10 mouse cellular contexts compared by ENCODE assay signal in the genomic region with DNA sequence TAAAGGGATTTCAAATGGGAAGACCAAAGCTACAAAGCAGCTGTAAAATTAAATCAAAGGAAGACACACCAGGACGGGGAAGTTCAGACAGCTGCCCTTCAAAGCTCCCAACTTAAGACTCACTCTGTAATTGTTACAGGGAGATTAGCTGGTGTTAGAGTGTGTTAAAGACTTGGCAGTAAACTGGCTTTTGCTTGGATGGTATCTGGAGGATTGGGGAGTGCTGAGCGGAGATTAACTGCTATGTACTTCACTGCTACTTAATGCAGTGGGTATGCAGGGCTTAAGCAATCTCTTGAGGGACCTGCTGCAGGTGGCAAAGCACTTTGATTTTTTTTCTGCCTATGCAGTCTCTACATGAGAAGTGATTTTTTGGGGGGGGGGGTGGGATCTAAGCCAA.
DNase-seq lines count a peak whose midpoint lies in the region; ATAC-seq and TF ChIP-seq lines count a peak whose summit lies in the region.
"Had no signal": no experiment of that assay in that cellular context is flagged by ENCODE, and none has a peak within 500 bp of the region (broad histone marks: within the 10 kb centered on the region; RNA-seq: fewer than 3 reads in every experiment).

No protein-coding gene starts in this region.

- no peak overlapping the region for H3K27ac ChIP-seq in forebrain, embryonic 13.5 days
- no peak overlapping the region for H3K27ac ChIP-seq in forebrain, embryonic 10.5 days
- H3K27ac ChIP-seq in hindbrain, embryonic 15.5 days (replicated peaks) = no peak overlapping the region
- H3K27ac ChIP-seq in hindbrain, postnatal 0 days = no peak overlapping the region
- H3K27ac ChIP-seq in MEL (ENCODE audit: control insufficient read depth, low read depth, low read length) = no peak overlapping the region
- H3K27ac ChIP-seq in midbrain, embryonic 14.5 days (replicated peaks; ENCODE audit: low read depth, low read length) = no peak overlapping the region
- H3K27ac ChIP-seq: liver, embryonic 14.5 days; neural tube, embryonic 13.5 days had no signal

- no peak overlapping the region for H3K4me3 ChIP-seq in forebrain, embryonic 13.5 days
- no peak overlapping the region for H3K4me3 ChIP-seq in forebrain, embryonic 10.5 days
- H3K4me3 ChIP-seq in hindbrain, embryonic 15.5 days = no peak overlapping the region
- H3K4me3 ChIP-seq in hindbrain, postnatal 0 days (ENCODE audit: low read length) = no peak overlapping the region
- H3K4me3 ChIP-seq in MEL (ENCODE audit: control insufficient read depth in 1 of 2, insufficient read depth in 1 of 2, low read depth in 2 of 2, low read length in 2 of 2) = no peak overlapping the region
- no peak overlapping the region for H3K4me3 ChIP-seq in midbrain, embryonic 14.5 days (replicated peaks; ENCODE audit: low read depth, low read length)
- H3K4me3 ChIP-seq: neural tube, embryonic 13.5 days had no signal

- H3K27me3 ChIP-seq in forebrain, embryonic 13.5 days = no peaks in the 10 kb centered on the region
- H3K27me3 ChIP-seq in forebrain, embryonic 10.5 days (ENCODE audit: poor library complexity, severe bottlenecking) = no peaks in the 10 kb centered on the region
- no peaks in the 10 kb centered on the region for H3K27me3 ChIP-seq in hindbrain, embryonic 15.5 days
- no peaks in the 10 kb centered on the region for H3K27me3 ChIP-seq in hindbrain, postnatal 0 days (ENCODE audit: insufficient read depth, low read length)
- H3K27me3 ChIP-seq in MEL (ENCODE audit: control insufficient read depth in 1 of 2, insufficient read depth in 2 of 2, low read length in 2 of 2) = no peaks in the 10 kb centered on the region
- H3K27me3 ChIP-seq in midbrain, embryonic 14.5 days (ENCODE audit: control insufficient read depth, insufficient read depth, low read length) = no peaks in the 10 kb centered on the region
- H3K27me3 ChIP-seq: neural tube, embryonic 13.5 days had no signal

- no peaks in the 10 kb centered on the region for H3K79me2 ChIP-seq in MEL (ENCODE audit: control insufficient read depth, insufficient read depth, low read length, poor library complexity)

- peak; percentile 38; the same call in 1 of the 2 replicates for ATAC-seq in forebrain, embryonic 13.5 days
- 0 out of 2 replicates have a peak, but pooled peaks have one; percentile 27 for ATAC-seq in hindbrain, embryonic 15.5 days (ENCODE audit: low FRiP score, low read depth)
- no peak for ATAC-seq in hindbrain, postnatal 0 days
- no peak; the same call in 1 of the 2 replicates for ATAC-seq in midbrain, embryonic 14.5 days (ENCODE audit: low FRiP score, low TSS enrichment)

- H3K9me3 ChIP-seq in forebrain, embryonic 13.5 days (replicated peaks) = 0 out of 2 replicates have a peak, but pooled peaks cover 5% of the 10 kb centered on the region
- no peaks in the 10 kb centered on the region for H3K9me3 ChIP-seq in forebrain, embryonic 10.5 days
- H3K9me3 ChIP-seq in hindbrain, embryonic 15.5 days = no peaks in the 10 kb centered on the region
- H3K9me3 ChIP-seq in hindbrain, postnatal 0 days (ENCODE audit: low read length) = 0 out of 2 replicates have a peak, but pooled peaks cover 4% of the 10 kb centered on the region
- no peaks in the 10 kb centered on the region for H3K9me3 ChIP-seq in MEL (replicated peaks; ENCODE audit: insufficient read depth, low read length)
- H3K9me3 ChIP-seq in midbrain, embryonic 14.5 days (ENCODE audit: control insufficient read depth, low read length) = no peaks in the 10 kb centered on the region
- H3K9me3 ChIP-seq: neural tube, embryonic 13.5 days had no signal

- H3K4me1 ChIP-seq in forebrain, embryonic 13.5 days = no peaks in the 10 kb centered on the region
- no peaks in the 10 kb centered on the region for H3K4me1 ChIP-seq in forebrain, embryonic 10.5 days
- no peaks in the 10 kb centered on the region for H3K4me1 ChIP-seq in hindbrain, embryonic 15.5 days (replicated peaks)
- H3K4me1 ChIP-seq in hindbrain, postnatal 0 days (ENCODE audit: insufficient read depth, low read length) = no peaks in the 10 kb centered on the region
- H3K4me1 ChIP-seq in MEL (ENCODE audit: control insufficient read depth in 1 of 2, insufficient read depth in 2 of 2, low read length in 2 of 2) = no peaks in the 10 kb centered on the region
- no peaks in the 10 kb centered on the region for H3K4me1 ChIP-seq in midbrain, embryonic 14.5 days (ENCODE audit: control insufficient read depth, insufficient read depth, low read length)
- H3K4me1 ChIP-seq: neural tube, embryonic 13.5 days had no signal

- no peak for TF ChIP-seq CTCF in hindbrain, postnatal 0 days (IDR thresholded peaks at IDR 0.05; ENCODE audit: low read depth)
- TF ChIP-seq CTCF in MEL (IDR thresholded peaks at IDR 0.05 in 2 of 3, conservative IDR thresholded peaks at IDR 0.05 in 1 of 3; ENCODE audit: control insufficient read depth in 1 of 3, insufficient read depth in 1 of 3, low read depth in 2 of 3, low read length in 3 of 3, poor library complexity in 1 of 3, severe bottlenecking in 1 of 3) = no peak

- WGBS in forebrain, embryonic 13.5 days = 29% methylated on average over 2 of the region's 2 CpGs
- WGBS in forebrain, embryonic 10.5 days = 37% methylated on average over 2 of the region's 2 CpGs
- WGBS in hindbrain, embryonic 15.5 days = 47% methylated on average over 2 of the region's 2 CpGs
- 35% methylated on average over 2 of the region's 2 CpGs for WGBS in hindbrain, postnatal 0 days
- WGBS in midbrain, embryonic 14.5 days = 15% methylated on average over 2 of the region's 2 CpGs

- TF ChIP-seq RAD21 in MEL (IDR thresholded peaks at IDR 0.05; ENCODE audit: low read depth, low read length) = no peak

- no peak overlapping the region for H3K4me2 ChIP-seq in forebrain, embryonic 13.5 days
- H3K4me2 ChIP-seq in hindbrain, embryonic 15.5 days = no peak overlapping the region
- no peak overlapping the region for H3K4me2 ChIP-seq in hindbrain, postnatal 0 days (ENCODE audit: low read depth, low read length)
- H3K4me2 ChIP-seq in midbrain, embryonic 14.5 days (ENCODE audit: low read length) = no peak overlapping the region
- H3K4me2 ChIP-seq: neural tube, embryonic 13.5 days had no signal

- no peak for TF ChIP-seq EP300 in MEL (IDR thresholded peaks at IDR 0.05; ENCODE audit: low read depth in 1 of 2, low read length in 2 of 2)

- TF ChIP-seq POLR2A in MEL (IDR thresholded peaks at IDR 0.05; ENCODE audit: control insufficient read depth in 1 of 2, insufficient read depth in 1 of 2, low read depth in 1 of 2, low read length in 2 of 2, poor library complexity in 1 of 2) = no peak

- no peak for DNase-seq in forebrain, embryonic 10.5 days (ENCODE audit: extremely low spot score, low spot score)
- no peak for DNase-seq in hindbrain, postnatal 0 days (ENCODE audit: low spot score)
- DNase-seq in MEL (ENCODE audit: low read depth, low spot score) = peak; percentile 1
- DNase-seq in midbrain, embryonic 14.5 days = peak; percentile 56
- DNase-seq in spleen, adult 18-20 months = no peak
- no peak for DNase-seq in adipocyte (ENCODE audit: low spot score)

- H3K36me3 ChIP-seq in forebrain, embryonic 13.5 days (ENCODE audit: poor library complexity, severe bottlenecking) = no peaks in the 10 kb centered on the region
- H3K36me3 ChIP-seq in forebrain, embryonic 10.5 days (replicated peaks) = no peaks in the 10 kb centered on the region
- H3K36me3 ChIP-seq in hindbrain, embryonic 15.5 days = no peaks in the 10 kb centered on the region
- no peaks in the 10 kb centered on the region for H3K36me3 ChIP-seq in hindbrain, postnatal 0 days (ENCODE audit: insufficient read depth, low read length)
- no peaks in the 10 kb centered on the region for H3K36me3 ChIP-seq in MEL (ENCODE audit: control insufficient read depth in 1 of 2, insufficient read depth in 2 of 2, low read length in 2 of 2)
- no peaks in the 10 kb centered on the region for H3K36me3 ChIP-seq in midbrain, embryonic 14.5 days (ENCODE audit: control insufficient read depth, insufficient read depth, low read length)
- H3K36me3 ChIP-seq: neural tube, embryonic 13.5 days had no signal

- H3K9ac ChIP-seq in forebrain, embryonic 13.5 days = no peak overlapping the region
- no peak overlapping the region for H3K9ac ChIP-seq in hindbrain, embryonic 15.5 days
- H3K9ac ChIP-seq in hindbrain, postnatal 0 days (replicated peaks; ENCODE audit: low read length) = no peak overlapping the region
- no peak overlapping the region for H3K9ac ChIP-seq in MEL (ENCODE audit: control insufficient read depth, low read depth, low read length, poor library complexity, severe bottlenecking)
- no peak overlapping the region for H3K9ac ChIP-seq in midbrain, embryonic 14.5 days (replicated peaks; ENCODE audit: low read length)
- H3K9ac ChIP-seq: liver, embryonic 14.5 days; neural tube, embryonic 13.5 days had no signal

TF ChIP-seq in MEL, 35 proteins besides CTCF, POLR2A, EP300 and RAD21:
- TF ChIP-seq MYB (IDR thresholded peaks at IDR 0.05; ENCODE audit: low read depth, low read length) (no peak), NELFE (IDR thresholded peaks at IDR 0.05; ENCODE audit: low read depth, low read length) (no peak), RCOR1 (IDR thresholded peaks at IDR 0.05; ENCODE audit: low read depth, low read length) (no peak), ZNF384 (IDR thresholded peaks at IDR 0.05; ENCODE audit: low read depth, low read length) (no peak), CHD1 (IDR thresholded peaks at IDR 0.05; ENCODE audit: low read depth, low read length) (no peak)

Comparison
In these comparisons a context has a peak if more than half of its experiments do, and no peak if none do; other contexts are left out.
1. ATAC-seq: peak in forebrain, embryonic 13.5 days (single experiment) and hindbrain, embryonic 15.5 days (single experiment); none in hindbrain, postnatal 0 days (single experiment) and midbrain, embryonic 14.5 days (single experiment).
2. DNase-seq: peak in MEL (single experiment) and midbrain, embryonic 14.5 days (single experiment); none in forebrain, embryonic 10.5 days (single experiment), hindbrain, postnatal 0 days (single experiment), spleen, adult 18-20 months (0 of 2) and adipocyte (single experiment).